Mouse (Mus musculus) retina, postnatal 7 days (tissue): ENCODE results near the gene Fa2h.

Source experiments
- DNase-seq: peaks from one replicate; pipeline ENCODE4 v3.0.0-alpha.2; 2012; ENCODE audit warnings: low read depth, low spot score

Fa2h gene

GRCm38 (mm10) chr8:111393391-111394363 is at the start of gene Fa2h:
Fa2h (minus strand) TSS chr8:111393824.
- DNase-seq = peak; percentile 62

GRCm38 (mm10) chr8:111439189-111439588 is 45.6 kb upstream of the Fa2h start:
- DNase-seq = peak; percentile 60

- no peak for DNase-seq
Measured at GRCm38 (mm10) chr8:111435071-111435828, 41.6 kb upstream of the Fa2h start.

GRCm38 (mm10) chr8:111424646-111425045 is 31.0 kb upstream of the Fa2h start:
- no peak for DNase-seq

- DNase-seq = no peak
Measured at GRCm38 (mm10) chr8:111424181-111424580, 30.6 kb upstream of the Fa2h start.

- DNase-seq = no peak
Measured at GRCm38 (mm10) chr8:111422614-111423013, 29.0 kb upstream of the Fa2h start.

- DNase-seq = no peak
Measured at GRCm38 (mm10) chr8:111419171-111419570, 25.5 kb upstream of the Fa2h start.

- DNase-seq = no peak
Measured at GRCm38 (mm10) chr8:111418601-111419000, 25.0 kb upstream of the Fa2h start.

GRCm38 (mm10) chr8:111417222-111417621 is 23.6 kb upstream of the Fa2h start:
- no peak for DNase-seq

- DNase-seq = no peak
Measured at GRCm38 (mm10) chr8:111403391-111403790, 9.8 kb upstream of the Fa2h start.

GRCm38 (mm10) chr8:111391268-111391667 is 2.4 kb downstream of the Fa2h start:
- DNase-seq = no peak

- no peak for DNase-seq
Measured at GRCm38 (mm10) chr8:111390837-111391236, 2.8 kb downstream of the Fa2h start.

GRCm38 (mm10) chr8:111389581-111389980 is 4.0 kb downstream of the Fa2h start:
- DNase-seq = no peak

- DNase-seq = no peak
Measured at GRCm38 (mm10) chr8:111385915-111386314, 7.7 kb downstream of the Fa2h start.

GRCm38 (mm10) chr8:111384628-111385027 is 9.0 kb downstream of the Fa2h start:
- DNase-seq = no peak

GRCm38 (mm10) chr8:111375192-111375591 is 18.4 kb downstream of the Fa2h start:
- no peak for DNase-seq

- DNase-seq = no peak
Measured at GRCm38 (mm10) chr8:111369711-111370110, 23.9 kb downstream of the Fa2h start.

GRCm38 (mm10) chr8:111367350-111367749 is 26.3 kb downstream of the Fa2h start:
- DNase-seq = no peak

GRCm38 (mm10) chr8:111366610-111367234 is 26.9 kb downstream of the Fa2h start:
- no peak for DNase-seq

- DNase-seq = no peak
Measured at GRCm38 (mm10) chr8:111363489-111363888, 30.1 kb downstream of the Fa2h start.

- DNase-seq = no peak
Measured at GRCm38 (mm10) chr8:111360579-111361209, 32.9 kb downstream of the Fa2h start.

- no peak for DNase-seq
Measured at GRCm38 (mm10) chr8:111359936-111360335, 33.7 kb downstream of the Fa2h start.
